Mouse (Mus musculus): ENCODE data around the gene Cpped1. TPM values are rescaled to one million over a fixed set of nuclear protein-coding genes. Genes with fewer than 3 reads are reported as not detected.

The Cpped1 gene
- polyA plus RNA-seq, 1 experiment from 2014 or later, result 28.0 TPM

DNA sequence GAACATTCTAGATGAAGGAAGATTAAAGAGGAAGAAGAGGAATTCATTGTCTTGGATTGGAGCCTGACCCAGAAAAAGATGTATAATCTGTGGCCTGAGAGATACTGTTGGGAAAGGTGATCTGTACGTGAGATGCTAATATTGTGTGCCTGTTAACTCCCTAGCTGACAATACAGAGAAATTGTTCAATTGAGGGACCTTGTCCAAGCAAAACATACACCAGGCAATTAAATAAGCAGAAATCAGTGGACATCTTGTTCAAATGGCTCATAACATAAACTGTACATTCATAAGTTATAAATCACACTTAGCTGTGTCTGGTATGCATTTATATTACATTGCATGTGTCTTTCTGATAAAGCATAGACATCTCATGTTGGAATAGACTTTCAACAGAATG lies 134.9 kb downstream of the Cpped1 start:
- H3K36me3 ChIP-seq (ENCODE audit: control insufficient read depth, insufficient read depth, low read length), result no peaks in the 10 kb centered on the region
- no peaks in the 10 kb centered on the region for H3K27me3 ChIP-seq (replicated peaks; ENCODE audit: control insufficient read depth, insufficient read depth, low read length)
- ATAC-seq (replicated peaks; ENCODE audit: low FRiP score) (no peak), DNase-seq (ENCODE audit: low spot score) (no peak)
- 71% methylated on average over 1 of the region's 1 CpGs for WGBS
- no peaks in the 10 kb centered on the region; the same call in 1 of the 2 replicates for H3K4me1 ChIP-seq (replicated peaks; ENCODE audit: control insufficient read depth, insufficient read depth, low read length)
- no peak overlapping the region for H3K4me2 ChIP-seq
- 0 out of 2 replicates have a peak, but pooled peaks cover 3% of the 10 kb centered on the region for H3K9me3 ChIP-seq (ENCODE audit: control insufficient read depth, low read length)
- no peak overlapping the region for H3K27ac ChIP-seq (ENCODE audit: low read depth, low read length)
- H3K4me3 ChIP-seq (ENCODE audit: low read depth, low read length), result no peak overlapping the region
- H3K9ac ChIP-seq (ENCODE audit: low read depth, low read length), result no peak overlapping the region

DNA sequence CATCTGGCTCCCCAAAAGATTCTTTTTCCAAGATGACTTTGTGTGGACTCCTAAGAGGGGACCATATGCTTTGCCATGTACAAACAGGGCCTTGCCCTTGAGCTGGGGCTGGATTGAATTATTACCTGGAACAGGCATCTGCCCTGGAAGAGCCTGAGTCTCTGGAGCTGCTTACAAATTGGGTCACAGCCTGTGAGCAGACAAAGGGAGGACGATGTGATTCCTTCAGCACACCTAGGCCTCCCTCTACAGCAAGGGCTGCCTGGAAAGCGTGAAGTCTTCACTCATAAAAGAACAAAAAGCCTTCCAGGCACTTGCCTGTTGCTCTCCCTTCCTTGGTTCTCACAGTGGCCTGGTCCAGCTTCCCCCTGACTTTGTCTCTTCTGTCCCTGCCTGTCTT lies 136.9 kb downstream of the Cpped1 start:
- Histone ChIP-seq H3K9me3 (ENCODE audit: control insufficient read depth, low read length) (0 out of 2 replicates have a peak, but pooled peaks cover 3% of the 10 kb centered on the region), H3K27me3 (replicated peaks; ENCODE audit: control insufficient read depth, insufficient read depth, low read length) (no peaks in the 10 kb centered on the region), H3K4me1 (replicated peaks; ENCODE audit: control insufficient read depth, insufficient read depth, low read length) (no peaks in the 10 kb centered on the region; the same call in 1 of the 2 replicates), H3K9ac (ENCODE audit: low read depth, low read length) (no peak overlapping the region), H3K4me2 (no peak overlapping the region), H3K4me3 (ENCODE audit: low read depth, low read length) (no peak overlapping the region), H3K27ac (ENCODE audit: low read depth, low read length) (no peak overlapping the region), H3K36me3 (ENCODE audit: control insufficient read depth, insufficient read depth, low read length) (no peaks in the 10 kb centered on the region)
- WGBS, result 49% methylated on average over 2 of the region's 2 CpGs
- ATAC-seq (replicated peaks; ENCODE audit: low FRiP score) (no peak), DNase-seq (ENCODE audit: low spot score) (no peak)

DNA sequence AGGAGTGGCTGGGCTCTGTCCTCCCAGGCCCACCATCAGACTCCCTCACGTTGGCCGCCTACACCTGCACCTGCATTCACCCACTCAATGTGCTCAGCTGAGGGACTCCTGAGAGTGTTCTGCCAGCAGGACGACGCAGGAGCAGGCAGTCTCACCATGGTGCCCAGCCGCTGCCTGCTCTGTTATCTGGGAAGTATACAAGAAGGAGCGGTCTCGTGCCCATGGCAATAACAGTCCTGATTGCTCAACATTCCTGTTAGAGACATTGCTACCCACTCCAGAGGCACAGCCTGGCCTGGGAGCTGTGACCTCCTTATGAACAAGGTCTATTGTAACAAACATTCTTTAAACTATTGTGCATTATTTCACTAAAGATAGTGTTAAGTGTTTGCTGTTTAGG lies 151.3 kb downstream of the Cpped1 start:
- DNase-seq (ENCODE audit: low spot score) (no peak), ATAC-seq (replicated peaks; ENCODE audit: low FRiP score) (no peak)
- 86% methylated on average over 7 of the region's 7 CpGs for WGBS
- H3K9me3 ChIP-seq (ENCODE audit: control insufficient read depth, low read length), result no peaks in the 10 kb centered on the region
- no peaks in the 10 kb centered on the region for H3K4me1 ChIP-seq (replicated peaks; ENCODE audit: control insufficient read depth, insufficient read depth, low read length)
- H3K4me3 ChIP-seq (ENCODE audit: low read depth, low read length), result no peak overlapping the region
- no peaks in the 10 kb centered on the region for H3K27me3 ChIP-seq (replicated peaks; ENCODE audit: control insufficient read depth, insufficient read depth, low read length)
- H3K27ac ChIP-seq (ENCODE audit: low read depth, low read length), result no peak overlapping the region
- H3K9ac ChIP-seq (ENCODE audit: low read depth, low read length), result no peak overlapping the region
- H3K4me2 ChIP-seq, result no peak overlapping the region
- no peaks in the 10 kb centered on the region for H3K36me3 ChIP-seq (ENCODE audit: control insufficient read depth, insufficient read depth, low read length)

DNA sequence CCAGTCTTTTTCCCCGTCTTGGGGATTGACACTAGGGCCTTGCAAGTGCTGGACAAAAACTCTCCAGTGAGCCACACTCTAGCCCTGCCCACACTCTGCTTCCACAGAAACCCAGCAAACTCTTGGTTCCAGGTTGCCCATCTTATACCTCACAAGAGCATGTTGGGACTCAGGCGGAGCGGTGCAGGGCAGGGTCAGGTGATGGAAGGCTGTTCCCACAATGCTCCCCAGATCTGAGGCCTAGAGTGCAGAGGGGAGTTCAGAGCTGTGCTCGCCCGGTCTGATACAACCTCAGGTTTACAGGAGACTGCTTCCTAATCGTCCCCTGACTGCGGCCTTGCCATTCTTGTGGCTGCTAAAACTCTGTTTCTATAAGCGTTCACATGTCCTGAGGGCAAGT lies 151.8 kb downstream of the Cpped1 start:
- Histone ChIP-seq H3K9ac (ENCODE audit: low read depth, low read length) (no peak overlapping the region), H3K4me3 (ENCODE audit: low read depth, low read length) (no peak overlapping the region), H3K36me3 (ENCODE audit: control insufficient read depth, insufficient read depth, low read length) (no peaks in the 10 kb centered on the region), H3K27me3 (replicated peaks; ENCODE audit: control insufficient read depth, insufficient read depth, low read length) (no peaks in the 10 kb centered on the region), H3K4me2 (no peak overlapping the region), H3K9me3 (ENCODE audit: control insufficient read depth, low read length) (no peaks in the 10 kb centered on the region), H3K27ac (ENCODE audit: low read depth, low read length) (no peak overlapping the region), H3K4me1 (replicated peaks; ENCODE audit: control insufficient read depth, insufficient read depth, low read length) (no peaks in the 10 kb centered on the region)
- DNase-seq (ENCODE audit: low spot score) (no peak), ATAC-seq (replicated peaks; ENCODE audit: low FRiP score) (no peak)
- 89% methylated on average over 8 of the region's 8 CpGs for WGBS

GRCm38 (mm10) chr16:11756598-11757245 lies 152.5 kb downstream of the Cpped1 start:
- Histone ChIP-seq H3K9me3 (ENCODE audit: control insufficient read depth, low read length) (no peaks in the 10 kb centered on the region), H3K9ac (ENCODE audit: low read depth, low read length) (no peak overlapping the region), H3K27ac (ENCODE audit: low read depth, low read length) (no peak overlapping the region), H3K27me3 (replicated peaks; ENCODE audit: control insufficient read depth, insufficient read depth, low read length) (no peaks in the 10 kb centered on the region), H3K4me2 (no peak overlapping the region), H3K36me3 (ENCODE audit: control insufficient read depth, insufficient read depth, low read length) (no peaks in the 10 kb centered on the region), H3K4me1 (replicated peaks; ENCODE audit: control insufficient read depth, insufficient read depth, low read length) (no peaks in the 10 kb centered on the region), H3K4me3 (ENCODE audit: low read depth, low read length) (no peak overlapping the region)
- no peak for ATAC-seq (replicated peaks; ENCODE audit: low FRiP score)
- 60% methylated on average over 1 of the region's 1 CpGs for WGBS
- no peak for DNase-seq (ENCODE audit: low spot score)

DNA sequence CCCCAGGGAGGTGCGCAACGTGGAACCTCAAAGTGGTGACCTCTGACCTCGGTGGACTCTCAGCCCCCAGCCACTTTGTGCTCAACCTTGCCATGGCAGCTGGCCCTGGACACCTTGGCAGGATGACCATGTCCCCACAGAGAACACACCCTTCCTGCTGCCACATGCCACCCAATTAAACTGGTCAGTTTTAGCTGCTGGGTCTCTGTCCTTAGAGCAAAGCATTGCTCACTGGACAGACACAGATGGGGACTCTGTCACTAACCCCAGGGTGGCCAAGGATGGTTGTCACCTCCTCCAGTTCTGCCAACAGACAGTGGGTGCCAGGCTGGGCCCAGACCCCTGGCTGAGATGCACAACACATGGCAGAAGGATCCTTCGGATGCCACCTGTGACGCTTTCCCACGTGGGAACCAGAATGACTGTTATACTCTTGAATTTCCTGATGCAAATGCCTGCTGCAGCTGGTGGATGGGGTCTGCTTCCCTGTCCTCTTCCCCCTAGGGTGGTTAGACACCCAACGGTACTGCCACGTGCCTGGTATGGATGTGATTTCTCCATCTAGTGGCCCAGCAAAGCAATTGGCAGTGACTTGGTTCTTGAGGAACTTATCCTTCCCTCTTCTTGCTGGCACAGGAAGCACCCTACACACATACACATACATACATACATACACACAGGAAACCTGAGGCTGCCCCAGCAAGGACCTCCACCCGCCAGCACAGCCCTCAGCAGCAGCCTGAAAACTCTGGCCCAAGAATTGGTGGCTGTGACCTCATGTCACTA lies 153.8 kb downstream of the Cpped1 start:
- no peak for DNase-seq (ENCODE audit: low spot score)
- WGBS, result 80% methylated on average over 9 of the region's 9 CpGs
- H3K4me3 ChIP-seq (ENCODE audit: low read depth, low read length), result no peak overlapping the region

DNA sequence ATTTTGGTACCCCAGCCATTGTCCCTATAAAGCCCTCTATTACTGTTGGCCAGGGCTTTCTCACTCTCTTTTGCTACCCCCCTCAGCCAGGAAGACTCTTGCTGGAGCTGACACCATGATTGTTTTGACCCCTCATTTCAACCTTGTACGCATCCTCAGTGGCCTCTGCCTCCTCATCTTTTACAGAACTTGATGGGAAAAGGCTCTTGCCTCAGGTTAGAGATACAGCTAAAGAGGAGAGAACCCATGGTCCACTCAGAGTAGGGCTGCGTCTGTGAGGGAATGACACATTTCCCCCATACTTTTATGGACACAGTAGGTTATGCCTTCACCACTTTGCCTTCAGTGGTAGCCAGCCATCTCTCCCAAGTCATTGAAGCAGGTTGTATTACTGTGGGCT lies 155.1 kb downstream of the Cpped1 start:
- ATAC-seq (replicated peaks; ENCODE audit: low FRiP score) (no peak), DNase-seq (ENCODE audit: low spot score) (no peak)
- no peaks in the 10 kb centered on the region for H3K4me1 ChIP-seq (replicated peaks; ENCODE audit: control insufficient read depth, insufficient read depth, low read length)
- no peaks in the 10 kb centered on the region for H3K27me3 ChIP-seq (replicated peaks; ENCODE audit: control insufficient read depth, insufficient read depth, low read length)
- no peaks in the 10 kb centered on the region for H3K9me3 ChIP-seq (ENCODE audit: control insufficient read depth, low read length)
- no peak overlapping the region for H3K4me3 ChIP-seq (ENCODE audit: low read depth, low read length)
- 80% methylated on average over 2 of the region's 2 CpGs for WGBS
- H3K4me2 ChIP-seq, result no peak overlapping the region
- H3K27ac ChIP-seq (ENCODE audit: low read depth, low read length), result no peak overlapping the region
- H3K9ac ChIP-seq (ENCODE audit: low read depth, low read length), result no peak overlapping the region
- no peaks in the 10 kb centered on the region for H3K36me3 ChIP-seq (ENCODE audit: control insufficient read depth, insufficient read depth, low read length)

More for the DNA sequence above, 153.8 kb downstream of the Cpped1 start:
- no peaks in the 10 kb centered on the region for H3K4me1 ChIP-seq (replicated peaks; ENCODE audit: control insufficient read depth, insufficient read depth, low read length)
- no peaks in the 10 kb centered on the region for H3K36me3 ChIP-seq (ENCODE audit: control insufficient read depth, insufficient read depth, low read length)
- no peak overlapping the region for H3K4me2 ChIP-seq
- ATAC-seq (replicated peaks; ENCODE audit: low FRiP score), result no peak
- H3K27ac ChIP-seq (ENCODE audit: low read depth, low read length), result no peak overlapping the region
- no peaks in the 10 kb centered on the region for H3K9me3 ChIP-seq (ENCODE audit: control insufficient read depth, low read length)
- H3K9ac ChIP-seq (ENCODE audit: low read depth, low read length), result no peak overlapping the region
- H3K27me3 ChIP-seq (replicated peaks; ENCODE audit: control insufficient read depth, insufficient read depth, low read length), result no peaks in the 10 kb centered on the region

Measured in liver, embryonic 11.5 days (tissue).